Mouse (Mus musculus): ENCODE measurements around the gene Rpf1.

- TF ChIP-seq POLR2A (IDR thresholded peaks at IDR 0.05; ENCODE audit: insufficient read depth, low read depth, low read length) (no peak), CTCF (IDR thresholded peaks at IDR 0.05; ENCODE audit: insufficient read depth, low read depth, low read length) (no peak)
Observed at GRCm38 (mm10) chr3:146556567-146556966, 35.3 kb upstream of the Rpf1 start.
